Mouse (Mus musculus): ENCODE measurements around the gene Timm8a2.

- TF ChIP-seq CTCF (IDR thresholded peaks at IDR 0.05; ENCODE audit: low read depth) (no peak), EP300 (IDR thresholded peaks at IDR 0.05; ENCODE audit: low read depth) (no peak)
Measured at GRCm38 (mm10) chr14:121989869-121990268, 44.6 kb upstream of the Timm8a2 start.

Data from liver, embryonic 14.5 days (tissue).